Mouse (Mus musculus) layer of hippocampus, postnatal 10 days (tissue): ENCODE measurements around the gene Kdm5c. TPM values are rescaled to one million over a fixed set of nuclear protein-coding genes. Genes with fewer than 3 reads are reported as not detected.
"Not testable (repeated sequence)": the region's sequence is repeated elsewhere in the genome, so short reads cannot be mapped to it uniquely, and the experiment has no call there.

Source experiments
- DNase-seq, 2 experiments: peaks; one replicate each; pipeline ENCODE4 v3.0.0; 2021; ENCODE audit warnings: low spot score in 2 of 2
- total RNA-seq, 2 experiments: library from RNA; stranded (reverse); gene quantifications; 2 replicates each; pipeline ENCODE4 v1.2.3; 2021

Gene Kdm5c
- total RNA-seq, 2 experiments from 2014 or later = 55.2 to 73.3 TPM

GRCm38 (mm10) chrX:152284746-152285145, 51.9 kb downstream of the Kdm5c start:
- DNase-seq = no peak

GRCm38 (mm10) chrX:152287026-152287425, 54.2 kb downstream of the Kdm5c start:
- DNase-seq = not testable (repeated sequence)

GRCm38 (mm10) chrX:152306224-152306623, 73.4 kb downstream of the Kdm5c start:
- DNase-seq = no peak

- no peak for DNase-seq
These were observed 74.6 kb downstream of the Kdm5c start for GRCm38 (mm10) chrX:152307371-152307770.

GRCm38 (mm10) chrX:152307942-152308341, 75.1 kb downstream of the Kdm5c start:
- peak in 1 of 2 experiments; percentile 49 for DNase-seq

GRCm38 (mm10) chrX:152320535-152320934, 87.7 kb downstream of the Kdm5c start:
- no peak for DNase-seq

- no peak for DNase-seq
These were observed 90.0 kb downstream of the Kdm5c start for GRCm38 (mm10) chrX:152322776-152323175.

- no peak for DNase-seq
These were observed 90.8 kb downstream of the Kdm5c start for GRCm38 (mm10) chrX:152323584-152323983.

Other genes starting within 250 kb of the Kdm5c start
- gene Hsd17b10, start 231.2 kb upstream of the Kdm5c start, total RNA-seq = 10 to 100 TPM; 42.3 to 51.7 TPM
- under 1 TPM in 1 of 2 experiments, not detected in 1; 0.23 TPM for gene Ribc1, start 216.7 kb upstream of the Kdm5c start, total RNA-seq
- gene Smc1a, start 216.6 kb upstream of the Kdm5c start, total RNA-seq = 10 to 100 TPM; 50.9 to 57.2 TPM
- 100 to 1,000 TPM; 107 TPM for gene Iqsec2, start 88.8 kb upstream of the Kdm5c start, total RNA-seq
- gene Kantr, start 94.5 kb downstream of the Kdm5c start, total RNA-seq = 10 to 100 TPM; 40.5 to 48.6 TPM
- gene Tspyl2, start 109.4 kb downstream of the Kdm5c start, total RNA-seq = 10 to 100 TPM; 68.6 to 71.2 TPM
- 10 to 100 TPM; 22.7 to 24.0 TPM for gene Gpr173, start 135.7 kb downstream of the Kdm5c start, total RNA-seq